Mouse (Mus musculus) kidney, adult 11 months (tissue): Measurements from ENCODE around the gene Gstt1.
"Not testable (repeated sequence)": the region's sequence is repeated elsewhere in the genome, so short reads cannot be mapped to it uniquely, and the experiment has no call there.

Experiments used
- DNase-seq: peaks from one replicate; pipeline ENCODE4 v3.0.0; 2022

Gene Gstt1

DNA sequence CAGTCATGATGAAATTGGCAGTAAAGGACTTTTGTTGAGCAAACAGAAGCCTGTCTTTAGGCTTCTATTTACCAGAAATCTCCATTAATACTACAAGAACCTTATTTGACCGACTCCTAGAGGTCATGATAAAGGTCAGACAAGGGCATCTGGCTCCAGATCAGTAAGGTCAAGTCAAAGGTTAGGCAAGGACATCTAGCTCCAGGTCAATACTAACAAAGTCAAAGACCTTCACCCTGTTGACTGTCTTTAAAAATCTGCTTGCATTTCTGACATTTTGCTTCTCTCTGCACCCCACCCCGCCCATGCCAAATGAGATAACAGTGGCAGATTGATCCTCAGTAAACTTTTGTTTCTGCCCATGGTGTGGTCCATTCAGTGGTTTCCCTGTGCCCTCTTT lies 5.8 kb upstream of the Gstt1 start:
- DNase-seq = no peak

DNA sequence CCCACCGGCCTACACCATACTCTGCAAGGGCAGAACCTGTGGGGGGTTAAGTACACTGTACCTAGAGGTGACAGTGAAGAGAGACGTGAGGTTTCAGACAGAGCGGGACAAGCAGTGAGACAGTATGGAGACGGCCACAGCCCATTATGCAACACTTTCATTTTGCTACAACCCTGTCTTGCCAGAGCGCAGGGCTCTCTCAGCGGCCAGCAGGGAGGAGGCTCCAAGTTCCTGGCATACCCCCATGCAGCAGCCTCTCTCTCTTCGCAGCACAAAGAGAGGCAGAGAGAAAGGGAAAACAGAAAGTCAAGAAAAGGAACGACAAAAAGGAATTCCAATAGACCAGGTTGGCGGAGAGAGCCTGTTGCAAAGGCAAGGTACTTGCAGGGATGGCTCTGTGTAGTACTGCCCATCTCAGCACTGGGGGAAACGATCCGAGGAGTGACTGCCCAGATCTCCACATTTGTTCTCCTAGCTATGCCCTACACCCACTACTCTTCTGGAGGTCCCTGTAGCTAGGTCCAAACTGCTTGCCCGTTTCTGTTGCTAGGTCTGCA lies 687 bp downstream of the Gstt1 start:
- DNase-seq = peak; percentile 59

DNA sequence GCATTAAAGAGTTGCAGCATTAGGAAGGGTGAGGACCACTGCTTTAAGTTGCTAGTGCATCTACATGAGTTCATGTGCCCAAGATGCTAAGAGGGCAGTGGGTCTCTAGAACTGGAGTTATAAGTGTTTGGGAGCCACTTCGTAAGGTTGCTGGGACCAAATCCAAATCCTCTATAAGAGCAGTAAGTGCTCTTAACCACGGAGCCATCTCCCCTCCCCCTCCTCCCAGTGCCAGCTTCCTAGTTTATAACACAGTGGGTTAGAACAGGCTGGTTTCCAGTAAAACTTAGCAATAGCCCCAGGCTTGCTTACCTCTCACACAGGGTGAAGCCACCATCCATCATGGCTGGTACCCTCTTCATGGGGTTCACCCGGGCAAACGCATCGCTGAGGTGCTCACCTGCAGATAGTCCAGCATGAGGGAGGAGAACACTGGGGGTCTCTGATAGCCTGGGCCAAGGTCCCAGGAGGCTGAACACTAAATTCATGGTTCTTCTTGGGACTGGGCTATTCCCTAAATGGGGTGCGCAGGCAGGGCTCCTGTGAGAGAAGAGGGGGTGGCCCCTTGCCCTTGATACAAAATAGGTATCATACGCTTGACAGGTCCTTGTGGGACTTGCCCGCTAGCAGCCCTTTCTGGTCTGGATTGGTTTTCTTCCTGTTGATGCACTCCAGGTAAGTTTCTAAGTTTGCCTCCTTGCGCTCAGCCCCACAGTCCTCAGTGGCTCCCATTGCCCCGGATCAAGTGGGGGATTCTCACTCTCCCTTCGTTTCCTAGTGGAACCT lies 1.5 kb downstream of the Gstt1 start:
- DNase-seq = peak; percentile 41

DNA sequence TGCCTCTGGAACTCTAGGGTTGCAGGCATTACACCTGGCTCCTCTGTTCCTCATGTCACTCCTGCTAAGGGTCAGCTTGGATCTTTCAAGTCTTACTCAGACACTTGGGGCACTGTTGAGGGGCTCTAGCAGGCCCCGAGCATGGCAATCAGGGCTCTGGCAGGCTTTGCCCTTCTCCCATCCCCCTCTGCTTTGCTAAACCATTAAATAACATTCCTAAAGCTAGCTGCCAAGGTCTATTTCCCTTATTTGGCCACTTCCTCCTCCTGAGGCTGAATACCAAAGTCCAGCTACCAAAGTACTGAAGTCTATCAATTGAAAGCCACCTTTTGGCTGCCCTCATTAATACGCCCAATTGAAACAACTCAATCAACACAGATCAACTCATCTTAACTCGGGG lies 3.5 kb downstream of the Gstt1 start:
- DNase-seq = peak; percentile 82

DNA sequence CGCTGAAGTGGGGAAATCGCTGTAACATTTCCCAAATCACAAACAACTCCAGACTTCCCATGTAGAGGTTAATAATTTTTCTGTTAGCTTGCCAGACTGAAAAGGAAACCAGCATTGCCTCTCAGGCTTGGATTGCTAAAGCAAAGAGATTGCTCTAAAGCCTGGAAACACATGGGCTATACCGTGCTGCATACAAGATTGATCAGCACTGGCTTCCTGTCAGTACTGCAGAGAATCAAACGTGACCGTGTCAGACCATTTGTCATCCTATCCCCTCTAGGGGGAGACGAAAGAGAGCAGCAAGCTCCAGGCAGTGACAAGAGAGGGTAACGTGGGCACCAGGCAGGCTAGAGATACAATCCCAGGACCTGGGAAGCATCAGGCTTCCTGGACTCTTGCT lies 7.6 kb downstream of the Gstt1 start:
- DNase-seq = no peak

DNA sequence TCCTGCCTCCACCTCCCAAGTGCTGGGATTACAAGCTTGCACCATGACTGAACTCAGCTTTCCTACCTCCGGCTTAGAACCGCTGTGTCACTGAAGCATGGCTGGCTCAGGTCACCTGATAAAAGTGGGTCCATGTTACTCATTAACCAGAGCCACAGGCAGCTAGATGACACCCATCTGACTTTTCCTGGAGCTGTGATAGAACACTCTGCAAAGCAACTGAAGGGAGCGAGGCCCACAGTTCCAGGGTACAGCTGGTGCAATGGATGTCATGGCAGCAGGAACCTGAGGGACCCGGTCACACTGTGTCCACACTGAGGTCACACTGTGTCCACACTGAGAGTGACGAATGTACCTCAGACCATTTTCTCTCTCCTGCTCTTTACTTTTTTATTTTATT lies 8.5 kb downstream of the Gstt1 start:
- DNase-seq = peak; percentile 84

DNA sequence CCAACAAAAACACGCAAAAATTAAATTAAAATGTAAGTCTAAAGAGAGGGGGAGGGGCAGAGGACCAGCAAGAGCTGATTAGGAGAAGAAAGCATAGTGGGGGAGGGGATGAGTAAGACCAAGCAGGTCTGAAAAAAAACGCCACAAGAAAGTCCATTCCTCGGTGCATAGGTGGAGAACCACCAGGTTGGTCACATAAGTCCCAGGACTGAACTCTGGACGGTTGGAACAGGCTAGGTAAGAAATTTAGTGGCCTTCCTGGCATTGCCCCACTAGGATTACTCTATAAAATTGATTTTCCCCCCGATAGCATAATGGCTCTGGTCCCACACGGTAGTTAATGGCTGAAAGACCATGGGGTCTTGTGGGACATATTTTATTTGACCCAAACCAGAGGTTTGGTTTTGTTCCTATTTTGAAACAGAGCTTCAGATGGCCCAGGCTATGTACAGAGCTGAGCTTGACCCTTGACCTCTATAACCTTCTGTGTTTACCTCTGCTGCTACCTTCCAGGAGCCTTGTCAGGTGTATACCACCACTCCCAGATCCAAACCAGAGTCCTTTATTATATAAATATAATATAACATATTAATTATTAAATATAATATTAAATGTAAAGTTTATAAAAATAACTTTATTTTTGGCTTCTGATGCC lies 9.2 kb downstream of the Gstt1 start:
- no peak for DNase-seq

DNA sequence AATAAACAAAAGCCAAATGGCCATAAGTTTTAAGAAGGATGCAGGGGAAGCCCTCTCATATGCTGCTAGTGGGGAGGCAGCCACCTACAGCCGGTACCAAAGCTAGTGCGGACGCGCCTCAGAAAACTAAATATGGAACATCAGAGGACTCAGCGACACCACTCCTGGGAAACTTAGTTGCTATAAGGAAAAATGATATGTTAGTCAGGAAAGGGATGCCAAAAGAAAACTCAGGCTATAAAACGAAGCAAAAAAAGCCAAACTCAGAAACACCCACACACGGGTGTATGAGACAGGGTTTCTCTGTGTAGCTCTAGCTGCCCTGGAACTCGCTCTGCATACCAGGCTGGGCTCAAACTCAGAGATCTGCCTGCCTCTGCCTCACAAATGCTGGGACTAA lies 10.1 kb downstream of the Gstt1 start:
- DNase-seq = no peak

DNA sequence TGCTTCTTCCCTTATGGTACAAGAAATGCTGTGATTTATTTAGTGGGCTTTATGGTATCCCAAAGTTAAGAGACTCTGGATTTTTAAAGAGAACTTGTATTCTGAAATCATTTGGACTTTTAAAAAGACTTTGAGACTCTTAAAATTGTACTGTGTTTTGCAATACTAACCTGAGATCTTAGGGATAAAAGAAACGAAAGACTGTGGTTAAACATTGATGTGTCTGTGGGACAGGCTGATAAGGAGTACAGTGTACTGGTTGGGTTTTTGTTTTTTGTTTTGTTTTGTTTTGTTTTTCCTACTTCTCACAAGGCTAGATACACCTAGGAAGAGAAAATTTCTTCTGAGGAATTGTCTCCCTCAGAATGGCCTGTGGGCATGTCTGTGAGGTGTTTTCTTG lies 12.9 kb downstream of the Gstt1 start:
- no peak for DNase-seq

DNA sequence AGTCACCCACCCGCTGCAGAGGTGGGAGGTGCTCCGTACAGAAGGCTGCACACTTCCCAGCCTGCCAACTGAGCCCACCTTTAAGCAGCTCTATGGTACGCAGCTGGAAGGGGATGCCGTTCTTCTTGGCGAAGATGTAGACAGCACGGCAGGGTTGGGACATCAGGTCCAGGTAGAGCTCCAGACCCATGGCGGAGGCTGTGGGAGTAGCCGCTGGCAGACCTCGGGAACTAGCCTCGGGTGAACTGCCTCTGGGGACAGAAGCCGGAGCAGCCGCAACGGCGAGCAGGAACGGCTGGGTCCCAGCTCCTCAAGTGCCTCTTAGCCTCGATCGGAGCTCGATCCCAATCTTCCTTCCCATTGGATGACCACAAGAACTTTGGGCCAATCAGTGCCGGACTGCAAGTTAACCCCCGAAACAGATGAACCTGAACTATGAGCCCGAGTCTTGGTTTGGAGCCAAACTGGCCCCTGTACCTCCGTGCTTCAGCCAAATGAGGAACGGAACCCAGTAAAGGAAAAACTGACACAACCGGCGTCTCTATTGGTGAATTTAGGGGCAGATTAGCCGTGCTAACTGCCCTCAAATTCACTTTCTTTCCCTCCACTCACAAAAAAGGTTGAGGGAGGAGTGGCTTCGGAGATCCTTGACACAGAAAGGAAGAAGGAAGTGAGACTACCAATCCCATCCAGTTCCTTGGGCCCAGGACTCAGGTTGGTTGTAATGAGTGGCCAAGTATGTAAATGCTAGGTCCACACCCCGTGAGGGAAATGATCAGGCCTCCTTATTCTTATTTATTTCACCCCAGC lies 17.4 kb downstream of the Gstt1 start, which contains the start of the genes Gm20441 and Gstt3:
Gene Gm20441 (minus strand): TSS at position 186 of the 810 bp plus-strand sequence.
Gene Gstt3 (minus strand): TSS at position 646 of the 810 bp plus-strand sequence.
- peak; percentile 92 for DNase-seq

DNA sequence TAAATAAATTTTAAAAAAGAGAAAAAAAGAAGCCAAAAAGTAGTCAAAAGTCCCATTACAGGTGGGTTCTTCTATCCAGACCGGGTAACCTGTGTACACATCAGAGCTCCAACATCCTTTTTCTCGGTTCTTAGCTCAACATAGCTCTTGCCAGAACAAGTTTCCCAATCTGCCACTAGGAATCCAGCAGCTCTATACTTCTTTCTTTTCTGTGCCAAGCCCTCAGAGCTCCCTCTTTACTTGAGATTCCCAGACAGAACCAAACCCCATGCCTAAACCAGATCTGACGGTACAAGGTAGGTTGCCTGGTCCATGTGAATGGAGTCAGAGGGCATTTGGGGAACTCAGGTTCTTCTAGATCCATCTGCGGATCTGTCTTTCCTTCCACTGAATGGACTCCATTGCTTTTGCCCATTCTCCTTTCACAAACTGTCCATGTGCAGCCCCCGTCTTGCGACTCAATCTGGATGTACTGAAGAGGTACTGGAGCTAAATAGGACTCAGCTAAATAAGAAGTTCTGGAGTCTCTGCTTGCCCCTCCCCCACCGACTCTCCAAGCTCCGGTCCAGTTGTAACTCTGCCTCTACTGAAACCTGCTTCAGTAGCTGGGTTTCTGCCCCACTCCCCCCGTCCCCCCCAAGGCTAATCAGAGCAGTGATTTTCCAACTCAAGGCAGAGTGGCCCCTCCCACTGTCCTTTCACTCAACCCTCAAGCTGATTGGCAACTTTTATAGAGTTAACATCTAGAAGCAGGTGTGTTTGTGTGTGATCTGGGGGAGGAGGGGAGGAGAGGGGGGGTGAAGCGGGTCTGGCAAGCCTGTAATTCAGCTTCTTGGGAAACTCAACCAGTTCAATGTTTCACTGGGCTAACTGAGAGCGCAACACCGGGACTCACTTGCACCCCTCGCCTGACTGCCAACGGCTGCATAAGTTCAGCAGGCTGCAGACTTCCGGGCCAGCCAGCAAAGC lies 18.9 kb downstream of the Gstt1 start:
- DNase-seq = peak; percentile 78

DNA sequence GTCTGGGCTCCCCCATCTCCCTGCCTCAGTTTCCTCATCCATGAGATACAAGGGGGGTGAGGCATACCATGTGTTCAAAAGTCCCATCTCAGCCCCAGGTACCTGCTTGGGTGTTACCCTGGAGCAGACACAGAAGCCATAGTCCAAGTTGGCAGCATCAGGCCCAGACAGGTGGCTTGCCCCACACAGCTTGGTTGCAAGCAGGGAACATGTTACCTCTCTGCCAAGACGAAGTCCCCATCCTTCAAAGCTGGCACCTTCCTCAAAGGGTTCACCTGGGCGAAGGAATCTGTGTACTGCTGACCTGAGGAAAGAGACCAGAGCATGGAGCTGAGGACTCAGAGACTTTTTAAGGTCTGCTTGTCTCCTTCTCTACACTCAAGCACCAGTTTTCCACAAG lies 20.5 kb downstream of the Gstt1 start:
- no peak for DNase-seq

DNA sequence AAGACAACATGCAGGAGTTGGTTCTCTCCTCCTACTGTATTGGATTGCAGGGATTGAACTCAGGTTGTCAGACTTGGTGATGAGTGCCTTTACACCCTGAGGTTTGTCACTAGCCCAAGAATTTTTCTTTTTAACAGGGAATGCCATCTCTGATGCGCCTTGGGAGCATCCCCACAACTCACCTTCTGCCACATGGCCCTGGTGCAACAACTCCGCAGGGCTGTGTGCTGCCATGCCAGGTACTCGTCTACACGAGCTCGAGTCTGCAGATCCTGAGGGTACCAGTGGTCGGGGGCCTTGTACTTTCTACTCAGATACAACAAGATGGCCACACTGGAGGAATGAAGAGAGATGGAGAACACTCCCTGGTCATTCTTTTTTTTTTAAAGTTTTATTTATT lies 21.8 kb downstream of the Gstt1 start:
- no peak for DNase-seq

DNA sequence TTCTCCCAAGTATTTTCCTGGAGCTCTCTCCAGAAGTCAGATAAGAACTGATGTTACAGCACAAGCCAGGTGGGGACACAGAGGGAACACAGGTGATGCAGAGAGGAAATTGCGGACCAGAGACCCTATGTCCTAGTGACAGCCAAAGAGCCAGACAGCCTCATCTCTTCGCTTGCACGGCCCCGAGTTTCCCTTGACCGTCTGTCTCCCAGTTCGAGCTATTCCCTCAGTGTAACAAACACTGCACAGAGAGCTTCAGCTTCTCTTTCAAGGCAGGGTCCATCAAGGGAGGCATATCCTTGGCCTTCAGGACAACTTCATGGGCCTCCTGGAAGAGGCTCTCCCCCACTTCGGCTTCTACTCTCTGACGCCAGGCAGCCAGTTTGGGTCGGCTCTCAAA lies 23.8 kb downstream of the Gstt1 start:
- DNase-seq = no peak

DNA sequence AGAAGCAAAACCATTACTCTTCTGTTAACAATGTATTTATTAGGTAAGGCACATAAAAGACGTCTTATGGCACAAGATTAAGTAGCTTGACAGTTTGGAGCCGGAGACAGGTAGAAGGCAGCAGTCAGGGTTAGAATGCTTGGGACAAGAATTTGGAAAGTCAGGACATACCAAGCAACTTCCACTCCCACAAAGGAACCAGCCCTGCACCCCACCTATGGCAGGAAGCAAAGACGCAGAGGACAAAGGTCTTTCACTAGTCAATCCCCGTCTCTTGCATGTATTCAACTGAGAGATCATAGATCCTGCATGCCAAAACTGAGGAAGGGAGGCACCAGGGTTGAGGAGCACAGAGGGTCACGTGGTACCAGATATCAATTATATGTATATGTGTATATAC lies 24.3 kb downstream of the Gstt1 start:
- no peak for DNase-seq

DNA sequence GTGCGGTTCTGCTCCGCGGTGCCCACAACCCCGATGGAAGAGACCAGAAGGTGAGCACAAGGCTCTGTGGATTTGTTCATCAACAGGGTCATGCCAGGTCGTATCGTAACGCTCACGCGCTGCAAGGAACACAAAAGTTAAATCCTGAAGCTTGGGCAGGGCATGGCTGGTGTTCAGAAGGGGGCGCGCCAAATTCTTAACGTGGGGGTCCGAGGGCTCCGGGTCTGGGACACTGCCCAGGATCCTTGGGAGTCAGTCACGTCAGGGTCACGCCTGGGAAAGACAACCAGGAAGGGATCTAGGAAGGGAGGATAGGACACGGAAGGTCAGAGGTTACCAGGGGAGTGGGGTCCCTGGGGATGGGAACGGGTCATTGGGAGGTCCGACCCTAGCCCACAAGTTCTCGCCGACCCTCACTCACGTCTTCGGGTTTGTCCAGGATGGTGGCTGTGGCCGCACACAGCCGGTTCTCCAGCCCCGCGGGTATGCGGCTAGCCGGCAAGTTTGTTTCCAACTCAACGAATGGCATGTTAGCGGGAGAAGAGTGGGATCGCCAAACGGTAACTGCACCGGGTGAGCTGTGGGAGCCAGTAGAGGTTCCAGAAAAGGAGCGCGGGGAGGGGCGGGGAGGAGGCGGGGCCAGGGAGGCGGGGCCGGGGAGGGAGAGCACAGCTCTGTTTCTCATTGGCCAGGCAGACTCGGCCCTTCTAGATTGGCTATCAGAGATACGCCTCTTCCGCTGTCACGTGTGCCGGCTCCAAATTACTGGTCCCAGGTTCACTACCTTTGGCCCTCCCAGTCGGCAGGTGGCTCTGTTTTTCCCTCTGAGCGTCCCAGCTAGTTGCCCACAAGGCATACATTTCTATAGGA lies 25.4 kb downstream of the Gstt1 start, which contains the start of gene Ddt:
Gene Ddt (minus strand): TSS at position 620 of the 870 bp plus-strand sequence.
- peak; percentile 95 for DNase-seq

DNA sequence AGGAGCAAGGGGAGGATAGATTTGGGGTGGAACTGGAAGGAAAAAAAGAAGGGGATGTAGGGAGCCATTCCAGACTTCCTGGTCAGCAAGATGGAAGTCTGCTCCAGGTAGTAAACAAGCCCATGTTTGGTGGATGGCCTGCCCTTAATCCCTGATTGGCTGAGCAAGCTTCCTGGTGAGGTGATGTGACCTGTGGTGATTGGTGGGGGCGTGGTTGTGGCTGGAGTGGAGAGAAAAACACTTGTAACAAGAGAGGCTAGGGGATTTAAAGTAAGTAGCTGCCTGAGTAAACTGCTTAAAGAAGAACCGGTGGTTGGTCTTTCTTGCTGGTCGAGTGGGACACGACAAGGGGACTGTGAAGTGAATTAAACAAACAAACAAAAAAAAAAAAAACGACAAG lies 30.6 kb downstream of the Gstt1 start:
- not testable (repeated sequence) for DNase-seq

DNA sequence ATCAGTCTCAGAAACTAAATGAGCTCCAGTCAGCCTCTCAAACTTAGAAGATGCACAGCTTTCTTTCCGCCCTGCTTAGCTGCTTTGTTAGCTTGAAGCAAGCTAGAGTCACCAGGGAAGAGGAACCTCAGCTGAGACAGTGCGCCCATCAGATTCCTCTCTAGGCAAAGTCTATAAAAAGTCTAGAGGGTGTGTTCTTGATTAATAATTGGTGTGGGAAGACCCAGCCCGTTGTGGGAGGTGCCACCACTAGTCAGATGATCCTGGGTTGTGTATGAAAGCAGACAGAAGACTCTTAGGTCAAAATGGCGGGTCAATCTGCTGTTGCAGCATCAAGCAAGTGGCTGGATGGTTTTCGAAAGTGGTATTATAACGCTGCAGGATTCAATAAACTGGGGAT lies 31.5 kb downstream of the Gstt1 start:
- peak; percentile 76 for DNase-seq

DNA sequence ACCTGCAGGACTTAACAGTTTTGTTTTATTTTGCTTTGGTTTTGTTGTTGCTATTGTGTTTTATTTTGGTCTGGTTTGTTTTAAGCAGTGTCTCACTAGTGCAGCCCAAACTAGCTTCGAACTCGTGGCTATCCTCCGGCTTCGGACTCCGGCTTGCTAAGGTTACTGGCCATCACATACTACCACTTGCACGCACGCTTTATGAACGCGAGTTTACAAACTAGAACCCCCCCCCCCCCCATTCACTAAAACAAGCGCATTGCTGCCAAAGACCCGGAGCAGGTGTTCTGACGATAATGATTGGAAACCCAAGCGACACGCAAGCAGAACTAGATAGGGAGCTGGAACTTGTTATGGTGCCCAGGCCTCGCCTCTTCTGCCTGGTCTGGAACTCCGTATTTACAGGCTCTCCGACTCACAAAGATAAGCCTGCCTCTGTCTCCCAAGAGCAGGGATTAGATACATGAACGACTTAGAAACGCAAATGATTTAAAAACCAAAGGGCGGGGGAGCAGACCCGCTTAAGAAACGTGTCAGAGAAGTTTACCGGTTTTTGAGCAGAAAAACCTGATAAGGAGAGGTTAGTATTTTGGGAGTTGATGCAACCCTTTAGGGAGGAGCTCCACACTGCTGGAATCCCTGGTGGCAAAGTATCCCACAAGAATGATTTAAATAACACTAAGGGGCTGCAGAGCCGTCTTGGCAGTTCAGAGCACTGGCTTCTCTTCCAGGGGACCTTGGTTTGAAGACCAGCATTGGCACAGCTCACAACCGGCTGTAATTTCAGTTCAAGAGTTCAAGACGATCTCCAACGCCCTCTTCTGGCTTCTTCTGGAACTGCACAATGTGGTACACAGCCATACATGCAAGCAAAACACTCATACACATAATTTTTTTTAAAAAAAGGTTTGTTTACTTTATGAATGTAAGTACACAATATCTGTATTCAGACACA lies 33.6 kb downstream of the Gstt1 start:
- peak; percentile 59 for DNase-seq
